Comparison of ENCODE assay signal across 9 mouse cellular contexts in genomic region chr6:108274364-108275084, GRCm38 (mm10).
A peak's percentile ranks its signal among the peaks of the same experiment; 100 is the strongest.
DNase-seq lines count a peak whose midpoint lies in the region; ATAC-seq and TF ChIP-seq lines count a peak whose summit lies in the region.
"Had no signal": no experiment of that assay in that cellular context is flagged by ENCODE, and none has a peak within 500 bp of the region (broad histone marks: within the 10 kb centered on the region; RNA-seq: fewer than 3 reads in every experiment).

No protein-coding gene starts in this region.

- ATAC-seq in lung, postnatal 0 days, result peak; percentile 92
- ATAC-seq in intestine, embryonic 16.5 days, result peak; percentile 87
- ATAC-seq in granulocyte monocyte progenitor cell, adult 5-6 weeks (replicated peaks; ENCODE audit: poor library complexity, severe bottlenecking), result no peak

- H3K27ac ChIP-seq in lung, postnatal 0 days (ENCODE audit: low read length), result peak overlapping the region; percentile 59; the same call in 1 of the 2 replicates
- peak overlapping the region; percentile 57 for H3K27ac ChIP-seq in intestine, embryonic 16.5 days (ENCODE audit: low read length)

- peaks cover 12% of the 10 kb centered on the region for H3K4me1 ChIP-seq in lung, postnatal 0 days (ENCODE audit: insufficient read depth, low read depth, low read length)
- peaks cover 5% of the 10 kb centered on the region for H3K4me1 ChIP-seq in intestine, embryonic 16.5 days (ENCODE audit: control insufficient read depth, insufficient read depth, low read length)

- TF ChIP-seq CTCF in lung, postnatal 0 days (IDR thresholded peaks at IDR 0.05), result no peak

- H3K36me3 ChIP-seq in lung, postnatal 0 days (ENCODE audit: insufficient read depth, low read length), result no peaks in the 10 kb centered on the region
- no peaks in the 10 kb centered on the region for H3K36me3 ChIP-seq in intestine, embryonic 16.5 days (ENCODE audit: control insufficient read depth, insufficient read depth, low read length)

- H3K9me3 ChIP-seq in lung, postnatal 0 days (ENCODE audit: low read length), result no peaks in the 10 kb centered on the region
- H3K9me3 ChIP-seq in intestine, embryonic 16.5 days (ENCODE audit: control insufficient read depth, low read length), result no peaks in the 10 kb centered on the region

- H3K4me3 ChIP-seq in lung, postnatal 0 days (ENCODE audit: low read depth, low read length), result no peak overlapping the region
- H3K4me3 ChIP-seq in intestine, embryonic 16.5 days (ENCODE audit: low read length), result no peak overlapping the region

- no peak overlapping the region for H3K4me2 ChIP-seq in lung, postnatal 0 days (replicated peaks; ENCODE audit: low read depth, low read length)
- H3K4me2 ChIP-seq in intestine, embryonic 16.5 days (ENCODE audit: low read depth, low read length), result no peak overlapping the region

- no peaks in the 10 kb centered on the region for H3K27me3 ChIP-seq in lung, postnatal 0 days (replicated peaks; ENCODE audit: insufficient read depth, low read length)
- no peaks in the 10 kb centered on the region for H3K27me3 ChIP-seq in intestine, embryonic 16.5 days (replicated peaks; ENCODE audit: control insufficient read depth, insufficient read depth, low read length)

- 40% methylated on average over 10 of the region's 10 CpGs for WGBS in lung, postnatal 0 days
- 56% methylated on average over 10 of the region's 10 CpGs for WGBS in intestine, embryonic 16.5 days

- intact Hi-C loops in heart, postnatal 36 days (cut with DNase I), result no loop called here

- peak; percentile 54 to 58 for DNase-seq in heart, adult 18-20 months
- DNase-seq in heart, postnatal 36 days, result no peak
- peak; percentile 83 for DNase-seq in lung, postnatal 0 days (ENCODE audit: low spot score)
- no peak for DNase-seq in lung, postnatal 14 days
- no peak for DNase-seq in Muller cell, postnatal 12 days (ENCODE audit: inconsistent ontology term)
- DNase-seq in urinary bladder, postnatal 36 days (ENCODE audit: low spot score in 2 of 2), result no peak
- DNase-seq: thymus, postnatal 25 days had no signal

- TF ChIP-seq EP300 in lung, postnatal 0 days (IDR thresholded peaks at IDR 0.05), result peak; percentile 89

- H3K9ac ChIP-seq in lung, postnatal 0 days (replicated peaks; ENCODE audit: low read depth), result no peak overlapping the region
- H3K9ac ChIP-seq in intestine, embryonic 16.5 days (ENCODE audit: low read depth, low read length), result no peak overlapping the region

Comparison
In these comparisons a context has a peak if more than half of its experiments do, and no peak if none do; other contexts are left out.
1. DNase-seq: peak in heart, adult 18-20 months (2 of 2) and lung, postnatal 0 days (single experiment); none in heart, postnatal 36 days (0 of 2), lung, postnatal 14 days (single experiment), Muller cell, postnatal 12 days (single experiment) and urinary bladder, postnatal 36 days (0 of 2).